ENCODE assay signal across 27 mouse cellular contexts in genomic region chr17:72218816-72219215, GRCm38 (mm10).
"Had no signal": no experiment of that assay in that cellular context is flagged by ENCODE, and none has a peak within 500 bp of the region (broad histone marks: within the 10 kb centered on the region; RNA-seq: fewer than 3 reads in every experiment).

No protein-coding gene starts in this region.

- H3K4me2 ChIP-seq: heart, embryonic 11.5 days; heart, embryonic 13.5 days; heart, embryonic 15.5 days; hindbrain, embryonic 12.5 days; hindbrain, embryonic 14.5 days; intestine, embryonic 15.5 days; limb, embryonic 12.5 days; liver, embryonic 11.5 days; liver, embryonic 13.5 days had no signal

- H3K4me1 ChIP-seq: heart, embryonic 13.5 days; heart, embryonic 15.5 days; hindbrain, embryonic 10.5 days; hindbrain, embryonic 12.5 days; intestine, embryonic 15.5 days; limb, embryonic 10.5 days; limb, embryonic 12.5 days; liver, embryonic 13.5 days had no signal

- H3K9me3 ChIP-seq: heart, embryonic 15.5 days; hindbrain, embryonic 10.5 days; hindbrain, embryonic 12.5 days; intestine, embryonic 15.5 days; limb, embryonic 10.5 days; limb, embryonic 12.5 days had no signal

- H3K4me3 ChIP-seq: heart, adult 2 months; heart, embryonic 13.5 days; heart, embryonic 15.5 days; hindbrain, embryonic 10.5 days; hindbrain, embryonic 12.5 days; intestine, embryonic 15.5 days; layer of hippocampus, adult 2 months; left cerebral cortex, adult 2 months; limb, embryonic 10.5 days; limb, embryonic 12.5 days; liver, embryonic 13.5 days had no signal

- H3K27ac ChIP-seq: heart, adult 2 months; heart, embryonic 13.5 days; heart, embryonic 15.5 days; hindbrain, embryonic 10.5 days; hindbrain, embryonic 12.5 days; hindbrain, embryonic 14.5 days; intestine, embryonic 15.5 days; layer of hippocampus, adult 2 months; left cerebral cortex, adult 2 months; limb, embryonic 10.5 days; limb, embryonic 12.5 days; liver, embryonic 13.5 days had no signal

- ATAC-seq: hindbrain, embryonic 16.5 days; inflammation-experienced regulatory T-cells, adult 6 months; intestine, embryonic 15.5 days; intestine, postnatal 0 days had no signal

- H3K27me3 ChIP-seq: heart, embryonic 13.5 days; heart, embryonic 15.5 days; hindbrain, embryonic 12.5 days; intestine, embryonic 15.5 days; limb, embryonic 12.5 days; liver, embryonic 13.5 days had no signal

- DNase-seq: gastrocnemius, postnatal 14 days; heart, adult 11 months; heart, adult 2 months; heart, postnatal 14 days; heart, postnatal 36 days; kidney, adult 18-20 months; kidney, adult 8-10 months; kidney, postnatal 10 days; kidney, postnatal 25 days; kidney, postnatal 4 days; liver; liver, embryonic 13.5 days had no signal

- H3K36me3 ChIP-seq: heart, embryonic 13.5 days; heart, embryonic 15.5 days; hindbrain, embryonic 10.5 days; hindbrain, embryonic 12.5 days; intestine, embryonic 15.5 days; limb, embryonic 10.5 days; limb, embryonic 12.5 days; liver, embryonic 13.5 days had no signal

- H3K9ac ChIP-seq: heart, embryonic 13.5 days; heart, embryonic 15.5 days; hindbrain, embryonic 12.5 days; hindbrain, embryonic 14.5 days; intestine, embryonic 15.5 days; limb, embryonic 12.5 days; liver, embryonic 13.5 days had no signal
